Mouse (Mus musculus): ENCODE measurements around the gene Efna4. TPM values are rescaled to one million over a fixed set of nuclear protein-coding genes. Genes with fewer than 3 reads are reported as not detected.

Gene Efna4
- polyA plus RNA-seq, 1 experiment from 2014 or later = 0.36 TPM

- 19% methylated on average over 5 of the region's 5 CpGs for WGBS (ENCODE audit: insufficient replicate concordance)
These were observed 17.1 kb upstream of the Efna4 start for GRCm38 (mm10) chr3:89354816-89355511.

GRCm38 (mm10) chr3:89351271-89351670, 13.4 kb upstream of the Efna4 start:
- H3K9ac ChIP-seq (replicated peaks) = no peak overlapping the region
- no peaks in the 10 kb centered on the region for H3K9me3 ChIP-seq (ENCODE audit: low read length)
- no peak overlapping the region for H3K27ac ChIP-seq (ENCODE audit: low read depth)
- no peak overlapping the region for H3K4me2 ChIP-seq (ENCODE audit: low read depth, low read length)
- ATAC-seq (no peak), DNase-seq (no peak)
- peaks cover 28% of the 10 kb centered on the region for H3K27me3 ChIP-seq (ENCODE audit: insufficient read depth, low read length)
- TF ChIP-seq EP300 (IDR thresholded peaks at IDR 0.05; ENCODE audit: low read depth) (no peak), CTCF (IDR thresholded peaks at IDR 0.05; ENCODE audit: low read depth) (no peak)
- H3K36me3 ChIP-seq (replicated peaks; ENCODE audit: insufficient read depth, low read length) = no peaks in the 10 kb centered on the region
- peaks cover 14% of the 10 kb centered on the region for H3K4me1 ChIP-seq (ENCODE audit: insufficient read depth)
- WGBS (ENCODE audit: insufficient replicate concordance) = 67% methylated on average over 5 of the region's 5 CpGs
- no peak overlapping the region for H3K4me3 ChIP-seq (ENCODE audit: low read depth, low read length)

More at GRCm38 (mm10) chr3:89354816-89355511, 17.1 kb upstream of the Efna4 start:
- H3K9me3 ChIP-seq (ENCODE audit: low read length) = no peaks in the 10 kb centered on the region
- peaks cover 14% of the 10 kb centered on the region; the same call in 1 of the 2 replicates for H3K27me3 ChIP-seq (ENCODE audit: insufficient read depth, low read length)
- no peaks in the 10 kb centered on the region for H3K36me3 ChIP-seq (replicated peaks; ENCODE audit: insufficient read depth, low read length)
- peak; percentile 87 for DNase-seq
- H3K4me2 ChIP-seq (ENCODE audit: low read depth, low read length) = no peak overlapping the region
- no peak overlapping the region for H3K9ac ChIP-seq (replicated peaks)
- H3K27ac ChIP-seq (ENCODE audit: low read depth) = no peak overlapping the region
- peaks cover 4% of the 10 kb centered on the region for H3K4me1 ChIP-seq (ENCODE audit: insufficient read depth)
- peak; percentile 73 for ATAC-seq
- no peak overlapping the region for H3K4me3 ChIP-seq (ENCODE audit: low read depth, low read length)
- TF ChIP-seq EP300 (IDR thresholded peaks at IDR 0.05; ENCODE audit: low read depth) (no peak), CTCF (IDR thresholded peaks at IDR 0.05; ENCODE audit: low read depth) (peak; percentile 90)

- peak within 1 kb of the TSS; percentile 50 for H3K9ac ChIP-seq (replicated peaks)
- ATAC-seq = peak; percentile 89
- peak within 1 kb of the TSS; percentile 90 for H3K4me2 ChIP-seq (ENCODE audit: low read depth, low read length)
- H3K36me3 ChIP-seq (replicated peaks; ENCODE audit: insufficient read depth, low read length) = no peaks in the 10 kb centered on the region
- TF ChIP-seq EP300 (IDR thresholded peaks at IDR 0.05; ENCODE audit: low read depth) (no peak), CTCF (IDR thresholded peaks at IDR 0.05; ENCODE audit: low read depth) (no peak)
- peak within 1 kb of the TSS; percentile 34; the same call in 1 of the 2 replicates for H3K27ac ChIP-seq (ENCODE audit: low read depth)
- H3K9me3 ChIP-seq (ENCODE audit: low read length) = no peaks in the 10 kb centered on the region
- H3K4me1 ChIP-seq (ENCODE audit: insufficient read depth) = peaks cover 14% of the 10 kb centered on the region
- 1% methylated on average over 59 of the region's 59 CpGs for WGBS (ENCODE audit: insufficient replicate concordance)
- DNase-seq = peak; percentile 90
- H3K4me3 ChIP-seq (ENCODE audit: low read depth, low read length) = peak within 1 kb of the TSS; percentile 64
- peaks cover 28% of the 10 kb centered on the region for H3K27me3 ChIP-seq (ENCODE audit: insufficient read depth, low read length)
These were observed 12.2 kb upstream of the Efna4 start, which contains the start of gene Adam15 for GRCm38 (mm10) chr3:89349869-89350501. Gene Adam15 (minus strand): TSS chr3:89349996.

GRCm38 (mm10) chr3:89348911-89349868, 11.4 kb upstream of the Efna4 start:
- peak overlapping the region; percentile 50 for H3K9ac ChIP-seq (replicated peaks)
- H3K4me2 ChIP-seq (ENCODE audit: low read depth, low read length) = peak overlapping the region; percentile 90
- TF ChIP-seq EP300 (IDR thresholded peaks at IDR 0.05; ENCODE audit: low read depth) = no peak
- TF ChIP-seq CTCF (IDR thresholded peaks at IDR 0.05; ENCODE audit: low read depth) = no peak
- DNase-seq = peak; percentile 34
- no peaks in the 10 kb centered on the region for H3K36me3 ChIP-seq (replicated peaks; ENCODE audit: insufficient read depth, low read length)
- peaks cover 14% of the 10 kb centered on the region for H3K4me1 ChIP-seq (ENCODE audit: insufficient read depth)
- H3K27ac ChIP-seq (ENCODE audit: low read depth) = peak overlapping the region; percentile 34; the same call in 1 of the 2 replicates
- peak overlapping the region; percentile 64 for H3K4me3 ChIP-seq (ENCODE audit: low read depth, low read length)
- H3K27me3 ChIP-seq (ENCODE audit: insufficient read depth, low read length) = peaks cover 28% of the 10 kb centered on the region
- WGBS (ENCODE audit: insufficient replicate concordance) = 4% methylated on average over 38 of the region's 38 CpGs
- no peaks in the 10 kb centered on the region for H3K9me3 ChIP-seq (ENCODE audit: low read length)
- peak; percentile 14; the same call in 1 of the 2 replicates for ATAC-seq

GRCm38 (mm10) chr3:89347916-89348315, 10.1 kb upstream of the Efna4 start:
- TF ChIP-seq CTCF (IDR thresholded peaks at IDR 0.05; ENCODE audit: low read depth) = no peak
- no peak for TF ChIP-seq EP300 (IDR thresholded peaks at IDR 0.05; ENCODE audit: low read depth)
- H3K27me3 ChIP-seq (ENCODE audit: insufficient read depth, low read length) = peaks cover 28% of the 10 kb centered on the region
- H3K9ac ChIP-seq (replicated peaks) = no peak overlapping the region
- H3K36me3 ChIP-seq (replicated peaks; ENCODE audit: insufficient read depth, low read length) = no peaks in the 10 kb centered on the region
- 0 out of 2 replicates have a peak overlapping the region, but pooled peaks have one; percentile 90 for H3K4me2 ChIP-seq (ENCODE audit: low read depth, low read length)
- peaks cover 14% of the 10 kb centered on the region for H3K4me1 ChIP-seq (ENCODE audit: insufficient read depth)
- no peaks in the 10 kb centered on the region for H3K9me3 ChIP-seq (ENCODE audit: low read length)
- ATAC-seq (no peak), DNase-seq (no peak)
- no peak overlapping the region; the same call in 1 of the 2 replicates for H3K27ac ChIP-seq (ENCODE audit: low read depth)
- WGBS (ENCODE audit: insufficient replicate concordance) = 31% methylated on average over 1 of the region's 1 CpGs
- no peak overlapping the region for H3K4me3 ChIP-seq (ENCODE audit: low read depth, low read length)

Data from liver, postnatal 0 days (tissue).